Mouse (Mus musculus): ENCODE data around the gene Trmt5. TPM values are rescaled to one million over a fixed set of nuclear protein-coding genes. Genes with fewer than 3 reads are reported as not detected.

Trmt5 gene
- polyA plus RNA-seq, 1 experiment from 2014 or later = 15.7 TPM

- ATAC-seq (ENCODE audit: insufficient number of reproducible peaks, low FRiP score, low TSS enrichment, low read depth) = no peak
- Histone ChIP-seq H3K27ac (no peak overlapping the region), H3K4me1 (no peaks in the 10 kb centered on the region), H3K9me3 (no peaks in the 10 kb centered on the region), H3K4me2 (no peak overlapping the region), H3K27me3 (no peaks in the 10 kb centered on the region), H3K9ac (no peak overlapping the region), H3K36me3 (no peaks in the 10 kb centered on the region), H3K4me3 (no peak overlapping the region)
- 68% methylated on average over 2 of the region's 2 CpGs for WGBS
These were observed 22.2 kb upstream of the Trmt5 start for GRCm38 (mm10) chr12:73308711-73309110.

- no peak overlapping the region for H3K4me3 ChIP-seq
- no peak overlapping the region for H3K4me2 ChIP-seq
- no peaks in the 10 kb centered on the region for H3K4me1 ChIP-seq
- H3K9ac ChIP-seq = no peak overlapping the region
- H3K27ac ChIP-seq = no peak overlapping the region
- H3K9me3 ChIP-seq = no peaks in the 10 kb centered on the region
- no peaks in the 10 kb centered on the region for H3K36me3 ChIP-seq
- WGBS = 85% methylated on average over 4 of the region's 4 CpGs
- no peaks in the 10 kb centered on the region for H3K27me3 ChIP-seq
- ATAC-seq (ENCODE audit: insufficient number of reproducible peaks, low FRiP score, low TSS enrichment, low read depth) = no peak
These were observed 21.2 kb upstream of the Trmt5 start for GRCm38 (mm10) chr12:73307750-73308149.

- ATAC-seq (ENCODE audit: insufficient number of reproducible peaks, low FRiP score, low TSS enrichment, low read depth) = no peak
- H3K36me3 ChIP-seq = no peaks in the 10 kb centered on the region
- WGBS = 71% methylated on average over 4 of the region's 4 CpGs
- H3K4me3 ChIP-seq = no peak overlapping the region
- no peaks in the 10 kb centered on the region for H3K27me3 ChIP-seq
- no peak overlapping the region for H3K4me2 ChIP-seq
- no peaks in the 10 kb centered on the region for H3K4me1 ChIP-seq
- no peak overlapping the region for H3K9ac ChIP-seq
- H3K27ac ChIP-seq = no peak overlapping the region
- no peaks in the 10 kb centered on the region for H3K9me3 ChIP-seq
These were observed 18.1 kb upstream of the Trmt5 start for GRCm38 (mm10) chr12:73304636-73305035.

DNA sequence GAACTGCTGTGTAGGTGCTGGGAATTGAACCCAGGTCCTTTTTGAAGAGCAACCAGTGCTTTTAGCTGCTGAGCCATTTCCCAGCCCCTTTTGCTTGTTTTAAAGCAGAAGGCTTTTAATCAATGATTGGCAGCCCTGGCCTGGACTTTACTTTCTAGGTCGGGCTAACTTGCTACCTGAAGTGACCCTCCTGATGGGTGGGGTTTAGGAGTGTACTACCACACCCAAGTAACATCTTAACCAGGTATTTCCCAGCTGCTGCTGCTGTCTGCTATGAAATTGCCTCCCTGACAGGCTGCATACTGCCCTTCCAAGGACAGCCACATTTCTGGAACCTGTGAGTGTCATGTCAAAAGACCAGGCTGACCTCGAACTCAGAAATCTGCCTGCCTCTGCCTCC, 14.0 kb upstream of the Trmt5 start:
- no peak overlapping the region for H3K27ac ChIP-seq
- no peak overlapping the region for H3K9ac ChIP-seq
- H3K4me1 ChIP-seq = no peaks in the 10 kb centered on the region
- 92% methylated on average over 2 of the region's 2 CpGs for WGBS
- no peak for ATAC-seq (ENCODE audit: insufficient number of reproducible peaks, low FRiP score, low TSS enrichment, low read depth)
- H3K9me3 ChIP-seq = no peaks in the 10 kb centered on the region
- H3K4me2 ChIP-seq = no peak overlapping the region
- no peaks in the 10 kb centered on the region for H3K36me3 ChIP-seq
- no peaks in the 10 kb centered on the region for H3K27me3 ChIP-seq
- H3K4me3 ChIP-seq = no peak overlapping the region

DNA sequence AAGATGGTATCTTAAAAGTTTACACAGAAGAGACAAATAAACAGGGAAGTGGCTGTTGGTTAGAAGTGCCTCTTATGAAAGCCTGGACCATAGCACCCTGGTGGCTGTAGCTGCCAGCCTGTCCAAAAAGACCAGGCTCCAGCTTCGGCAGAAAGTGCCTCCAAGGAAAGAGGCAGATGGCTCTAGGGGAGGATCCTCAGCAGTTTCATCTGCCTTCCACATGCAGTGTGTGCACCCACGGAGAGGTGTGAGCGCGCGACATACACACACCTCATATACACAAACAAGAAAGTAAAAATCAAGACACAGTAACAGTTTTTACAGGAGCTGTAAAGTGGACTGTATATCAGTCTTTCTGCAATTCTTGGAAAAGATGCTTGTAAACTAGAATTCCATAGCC, 12.1 kb upstream of the Trmt5 start:
- Histone ChIP-seq H3K9me3 (no peaks in the 10 kb centered on the region), H3K27ac (no peak overlapping the region), H3K9ac (no peak overlapping the region), H3K36me3 (peaks cover 9% of the 10 kb centered on the region), H3K4me2 (no peak overlapping the region), H3K27me3 (no peaks in the 10 kb centered on the region), H3K4me1 (no peaks in the 10 kb centered on the region), H3K4me3 (no peak overlapping the region)
- ATAC-seq (ENCODE audit: insufficient number of reproducible peaks, low FRiP score, low TSS enrichment, low read depth) = no peak
- WGBS = 76% methylated on average over 5 of the region's 5 CpGs

- ATAC-seq (ENCODE audit: insufficient number of reproducible peaks, low FRiP score, low TSS enrichment, low read depth) = no peak
- 69% methylated on average over 11 of the region's 11 CpGs for WGBS
These were observed 9.1 kb upstream of the Trmt5 start for GRCm38 (mm10) chr12:73295505-73296140.

GRCm38 (mm10) chr12:73294884-73295283, 8.4 kb upstream of the Trmt5 start:
- no peak overlapping the region for H3K9ac ChIP-seq
- H3K9me3 ChIP-seq = no peaks in the 10 kb centered on the region
- ATAC-seq (ENCODE audit: insufficient number of reproducible peaks, low FRiP score, low TSS enrichment, low read depth) = no peak
- no peak overlapping the region for H3K27ac ChIP-seq
- H3K27me3 ChIP-seq = no peaks in the 10 kb centered on the region
- H3K36me3 ChIP-seq = peaks cover 10% of the 10 kb centered on the region
- no peaks in the 10 kb centered on the region for H3K4me1 ChIP-seq
- H3K4me3 ChIP-seq = no peak overlapping the region
- H3K4me2 ChIP-seq = no peak overlapping the region

More at GRCm38 (mm10) chr12:73295505-73296140, 9.1 kb upstream of the Trmt5 start:
- Histone ChIP-seq H3K27ac (no peak overlapping the region), H3K36me3 (peaks cover 10% of the 10 kb centered on the region), H3K4me1 (no peaks in the 10 kb centered on the region), H3K9ac (no peak overlapping the region), H3K4me2 (no peak overlapping the region), H3K4me3 (no peak overlapping the region), H3K27me3 (no peaks in the 10 kb centered on the region), H3K9me3 (no peaks in the 10 kb centered on the region)

GRCm38 (mm10) chr12:73288626-73289025, 2.1 kb upstream of the Trmt5 start:
- no peak for ATAC-seq (ENCODE audit: insufficient number of reproducible peaks, low FRiP score, low TSS enrichment, low read depth)
- 95% methylated on average over 3 of the region's 3 CpGs for WGBS
- H3K9me3 ChIP-seq = no peaks in the 10 kb centered on the region
- no peak overlapping the region for H3K9ac ChIP-seq
- H3K4me3 ChIP-seq = no peak overlapping the region
- no peak overlapping the region for H3K27ac ChIP-seq
- peaks cover 13% of the 10 kb centered on the region for H3K4me1 ChIP-seq
- H3K36me3 ChIP-seq = peaks cover 8% of the 10 kb centered on the region; the same call in 1 of the 2 replicates
- no peaks in the 10 kb centered on the region for H3K27me3 ChIP-seq
- no peak overlapping the region for H3K4me2 ChIP-seq

GRCm38 (mm10) chr12:73287609-73288008, 1.1 kb upstream of the Trmt5 start:
- H3K9ac ChIP-seq = peak overlapping the region; percentile 60; the same call in 1 of the 2 replicates
- H3K9me3 ChIP-seq = no peaks in the 10 kb centered on the region
- H3K36me3 ChIP-seq = peaks cover 6% of the 10 kb centered on the region; the same call in 1 of the 2 replicates
- H3K27ac ChIP-seq = no peak overlapping the region
- H3K4me3 ChIP-seq = peak overlapping the region; percentile 84
- H3K4me2 ChIP-seq = peak overlapping the region; percentile 77
- H3K27me3 ChIP-seq = no peaks in the 10 kb centered on the region
- peaks cover 13% of the 10 kb centered on the region for H3K4me1 ChIP-seq
- 57% methylated on average over 8 of the region's 8 CpGs for WGBS
- ATAC-seq (ENCODE audit: insufficient number of reproducible peaks, low FRiP score, low TSS enrichment, low read depth) = no peak

- Histone ChIP-seq H3K36me3 (peaks cover 27% of the 10 kb centered on the region), H3K4me1 (peaks cover 5% of the 10 kb centered on the region), H3K4me3 (no peak overlapping the region), H3K9ac (no peak overlapping the region), H3K27me3 (no peaks in the 10 kb centered on the region), H3K4me2 (no peak overlapping the region), H3K27ac (no peak overlapping the region), H3K9me3 (no peaks in the 10 kb centered on the region)
- ATAC-seq (ENCODE audit: insufficient number of reproducible peaks, low FRiP score, low TSS enrichment, low read depth) = no peak
- WGBS = 94% methylated on average over 3 of the region's 3 CpGs
These were observed 11.6 kb downstream of the Trmt5 start for GRCm38 (mm10) chr12:73274921-73275320.

GRCm38 (mm10) chr12:73269933-73270332, 16.6 kb downstream of the Trmt5 start:
- H3K4me2 ChIP-seq = no peak overlapping the region
- peak; percentile 79 for ATAC-seq (ENCODE audit: insufficient number of reproducible peaks, low FRiP score, low TSS enrichment, low read depth)
- H3K9me3 ChIP-seq = no peaks in the 10 kb centered on the region
- H3K27me3 ChIP-seq = no peaks in the 10 kb centered on the region
- peaks cover 11% of the 10 kb centered on the region for H3K4me1 ChIP-seq
- H3K27ac ChIP-seq = peak overlapping the region; percentile 63
- 19% methylated on average over 4 of the region's 4 CpGs for whole genome bisulfite sequencing
- no peak overlapping the region for H3K9ac ChIP-seq
- H3K36me3 ChIP-seq = peaks cover 6% of the 10 kb centered on the region; the same call in 1 of the 2 replicates
- H3K4me3 ChIP-seq = no peak overlapping the region

- Histone ChIP-seq H3K4me3 (no peak overlapping the region), H3K27ac (no peak overlapping the region), H3K36me3 (peaks cover 2% of the 10 kb centered on the region; the same call in 1 of the 2 replicates), H3K9ac (no peak overlapping the region), H3K4me2 (no peak overlapping the region), H3K27me3 (no peaks in the 10 kb centered on the region), H3K9me3 (no peaks in the 10 kb centered on the region), H3K4me1 (peaks cover 11% of the 10 kb centered on the region)
- WGBS = 36% methylated on average over 3 of the region's 3 CpGs
- 0 out of 2 replicates have a peak, but pooled peaks have one; percentile 18 for ATAC-seq (ENCODE audit: insufficient number of reproducible peaks, low FRiP score, low TSS enrichment, low read depth)
These were observed 17.0 kb downstream of the Trmt5 start for GRCm38 (mm10) chr12:73269531-73269930.

GRCm38 (mm10) chr12:73268497-73268896, 18.0 kb downstream of the Trmt5 start:
- 63% methylated on average over 1 of the region's 1 CpGs for WGBS

More at GRCm38 (mm10) chr12:73268497-73268896, 18.0 kb downstream of the Trmt5 start:
- no peak overlapping the region for H3K9ac ChIP-seq
- peak overlapping the region; percentile 8; the same call in 1 of the 2 replicates for H3K27ac ChIP-seq
- no peak for ATAC-seq (ENCODE audit: insufficient number of reproducible peaks, low FRiP score, low TSS enrichment, low read depth)
- no peaks in the 10 kb centered on the region for H3K36me3 ChIP-seq
- H3K9me3 ChIP-seq = no peaks in the 10 kb centered on the region
- H3K4me1 ChIP-seq = peaks cover 11% of the 10 kb centered on the region
- H3K4me2 ChIP-seq = no peak overlapping the region
- no peaks in the 10 kb centered on the region for H3K27me3 ChIP-seq
- no peak overlapping the region for H3K4me3 ChIP-seq

All from limb, embryonic 15.5 days (tissue).